ENCODE assay signal across 20 mouse cellular contexts in genomic region chr12:116567170-116567569, GRCm38 (mm10).
DNase-seq lines count a peak whose midpoint lies in the region; ATAC-seq and TF ChIP-seq lines count a peak whose summit lies in the region.
"Had no signal": no experiment of that assay in that cellular context is flagged by ENCODE, and none has a peak within 500 bp of the region (broad histone marks: within the 10 kb centered on the region; RNA-seq: fewer than 3 reads in every experiment).

No protein-coding gene starts in this region.

- no peaks in the 10 kb centered on the region for H3K27me3 ChIP-seq in kidney, postnatal 0 days (ENCODE audit: insufficient read depth, low read length)
- H3K27me3 ChIP-seq in kidney, embryonic 14.5 days (ENCODE audit: control insufficient read depth, insufficient read depth, low read length): no peaks in the 10 kb centered on the region
- no peaks in the 10 kb centered on the region for H3K27me3 ChIP-seq in lung, embryonic 15.5 days
- H3K27me3 ChIP-seq in CH12.LX (replicated peaks): no peaks in the 10 kb centered on the region
- H3K27me3 ChIP-seq in MEL (ENCODE audit: control insufficient read depth in 1 of 2, insufficient read depth in 2 of 2, low read length in 2 of 2): no peaks in the 10 kb centered on the region
- H3K27me3 ChIP-seq: embryonic facial prominence, embryonic 12.5 days; forebrain, embryonic 13.5 days; forebrain, embryonic 15.5 days had no signal

- no peaks in the 10 kb centered on the region for H3K9me3 ChIP-seq in kidney, postnatal 0 days (replicated peaks; ENCODE audit: low read length)
- no peaks in the 10 kb centered on the region for H3K9me3 ChIP-seq in kidney, embryonic 14.5 days (ENCODE audit: control insufficient read depth, low read length)
- H3K9me3 ChIP-seq in lung, embryonic 15.5 days: no peaks in the 10 kb centered on the region
- H3K9me3 ChIP-seq in CH12.LX (replicated peaks; ENCODE audit: low read length) (no peaks in the 10 kb centered on the region), MEL (replicated peaks; ENCODE audit: insufficient read depth, low read length) (no peaks in the 10 kb centered on the region)
- H3K9me3 ChIP-seq: embryonic facial prominence, embryonic 10.5 days; embryonic facial prominence, embryonic 12.5 days; forebrain, embryonic 13.5 days; forebrain, embryonic 15.5 days had no signal

- dilution Hi-C loops in CH12.LX (cut with MboI; ENCODE audit: extremely low pct_ligation_motif_present, extremely low pct_unique_long_range_greater_than_20kb, low sequenced_read_pairs): no loop called here

- no peak for TF ChIP-seq RAD21 in CH12.LX (IDR thresholded peaks at IDR 0.05; ENCODE audit: low read depth, low read length)
- no peak for TF ChIP-seq RAD21 in MEL (IDR thresholded peaks at IDR 0.05; ENCODE audit: low read depth, low read length)

- no peak overlapping the region for H3K4me2 ChIP-seq in kidney, postnatal 0 days (ENCODE audit: low read length)
- no peak overlapping the region for H3K4me2 ChIP-seq in kidney, embryonic 14.5 days (replicated peaks; ENCODE audit: low read depth, low read length)
- no peak overlapping the region for H3K4me2 ChIP-seq in lung, embryonic 15.5 days
- H3K4me2 ChIP-seq in CH12.LX (ENCODE audit: insufficient read depth, low read depth, poor library complexity, severe bottlenecking): no peak overlapping the region
- H3K4me2 ChIP-seq: embryonic facial prominence, embryonic 12.5 days; forebrain, embryonic 13.5 days; forebrain, embryonic 15.5 days had no signal

- H3K36me3 ChIP-seq in kidney, postnatal 0 days (ENCODE audit: insufficient read depth, low read length): no peaks in the 10 kb centered on the region
- no peaks in the 10 kb centered on the region for H3K36me3 ChIP-seq in kidney, embryonic 14.5 days (ENCODE audit: control insufficient read depth, insufficient read depth, low read length)
- H3K36me3 ChIP-seq in lung, embryonic 15.5 days: no peaks in the 10 kb centered on the region
- no peaks in the 10 kb centered on the region for H3K36me3 ChIP-seq in CH12.LX (replicated peaks in 1 of 2; ENCODE audit: control insufficient read depth in 1 of 2, insufficient read depth in 1 of 2, low read length in 1 of 2)
- H3K36me3 ChIP-seq in MEL (ENCODE audit: control insufficient read depth in 1 of 2, insufficient read depth in 2 of 2, low read length in 2 of 2): no peaks in the 10 kb centered on the region
- H3K36me3 ChIP-seq: embryonic facial prominence, embryonic 10.5 days; embryonic facial prominence, embryonic 12.5 days; forebrain, embryonic 15.5 days; G1E had no signal

- no peaks in the 10 kb centered on the region for H3K4me1 ChIP-seq in kidney, postnatal 0 days (replicated peaks; ENCODE audit: insufficient read depth, low read length)
- no peaks in the 10 kb centered on the region for H3K4me1 ChIP-seq in kidney, embryonic 14.5 days (ENCODE audit: control insufficient read depth, insufficient read depth, low read length)
- H3K4me1 ChIP-seq in lung, embryonic 15.5 days: no peaks in the 10 kb centered on the region
- H3K4me1 ChIP-seq in lung, adult 2 months (ENCODE audit: control insufficient read depth, insufficient read depth, low read length): no peaks in the 10 kb centered on the region
- H3K4me1 ChIP-seq in CH12.LX (ENCODE audit: control insufficient read depth in 1 of 2, insufficient read depth in 2 of 2): peaks cover 9 to 16% of the 10 kb centered on the region in 2 experiments; a peak in 3 of 4 replicates
- H3K4me1 ChIP-seq in MEL (ENCODE audit: control insufficient read depth in 1 of 2, insufficient read depth in 2 of 2, low read length in 2 of 2): no peaks in the 10 kb centered on the region
- H3K4me1 ChIP-seq: embryonic facial prominence, embryonic 10.5 days; embryonic facial prominence, embryonic 12.5 days; forebrain, embryonic 13.5 days; forebrain, embryonic 15.5 days had no signal

- 77% methylated on average over 2 of the region's 2 CpGs for WGBS in kidney, postnatal 0 days
- 81% methylated on average over 2 of the region's 2 CpGs for WGBS in kidney, embryonic 14.5 days
- WGBS in lung, embryonic 15.5 days: 76% methylated on average over 2 of the region's 2 CpGs
- WGBS in lung, adult 2 months: 73% methylated on average over 2 of the region's 2 CpGs

- H3K27ac ChIP-seq in kidney, postnatal 0 days: no peak overlapping the region
- H3K27ac ChIP-seq in kidney, embryonic 14.5 days (ENCODE audit: low read depth, low read length): no peak overlapping the region
- H3K27ac ChIP-seq in lung, embryonic 15.5 days: no peak overlapping the region
- H3K27ac ChIP-seq in CH12.LX (ENCODE audit: insufficient read depth, low read depth) (peak overlapping the region; percentile 2; the same call in 1 of the 2 replicates), MEL (ENCODE audit: control insufficient read depth, low read depth, low read length) (no peak overlapping the region)
- H3K27ac ChIP-seq: embryonic facial prominence, embryonic 10.5 days; embryonic facial prominence, embryonic 12.5 days; forebrain, embryonic 13.5 days; forebrain, embryonic 15.5 days had no signal

- ATAC-seq in kidney, postnatal 0 days (replicated peaks; ENCODE audit: low FRiP score, low read depth): 0 out of 2 replicates have a peak, but pooled peaks have one; percentile 21
- no peak for ATAC-seq in kidney, embryonic 14.5 days (ENCODE audit: low FRiP score, low TSS enrichment)
- ATAC-seq in lung, embryonic 15.5 days (ENCODE audit: borderline replicate concordance, extremely low read depth, low FRiP score, low TSS enrichment): peak; percentile 23; the same call in 1 of the 2 replicates
- ATAC-seq: forebrain, embryonic 13.5 days; forebrain, embryonic 15.5 days; forebrain, postnatal 0 days had no signal

- H3K9ac ChIP-seq in kidney, postnatal 0 days (ENCODE audit: low read depth, low read length): no peak overlapping the region
- no peak overlapping the region for H3K9ac ChIP-seq in kidney, embryonic 14.5 days (ENCODE audit: low read depth, low read length)
- H3K9ac ChIP-seq in lung, embryonic 15.5 days: no peak overlapping the region
- no peak overlapping the region for H3K9ac ChIP-seq in CH12.LX (ENCODE audit: insufficient read depth, low read depth)
- H3K9ac ChIP-seq in MEL (ENCODE audit: control insufficient read depth, low read depth, low read length, poor library complexity, severe bottlenecking): no peak overlapping the region
- H3K9ac ChIP-seq: embryonic facial prominence, embryonic 12.5 days; forebrain, embryonic 13.5 days; forebrain, embryonic 15.5 days; forebrain, postnatal 0 days had no signal

- DNase-seq in kidney, postnatal 0 days (ENCODE audit: low spot score): no peak
- DNase-seq in lung, adult 2 months: no peak
- no peak for DNase-seq in CH12.LX (ENCODE audit: extremely low read depth)
- DNase-seq in MEL (ENCODE audit: low read depth, low spot score): no peak
- DNase-seq in heart, adult 18-20 months: no peak
- DNase-seq: adrenal gland, adult 8-10 months; adrenal gland, postnatal 14 days; adrenal gland, postnatal 36 days; cerebellum, adult 11-12 months; cerebellum, adult 2 months; cerebellum, adult 9-10 months; cerebellum, postnatal 10 days; forebrain, postnatal 0 days had no signal

- H3K4me3 ChIP-seq in kidney, postnatal 0 days (replicated peaks; ENCODE audit: low read depth, low read length): no peak overlapping the region
- H3K4me3 ChIP-seq in kidney, embryonic 14.5 days (ENCODE audit: low read length): no peak overlapping the region
- H3K4me3 ChIP-seq in lung, embryonic 15.5 days: no peak overlapping the region
- H3K4me3 ChIP-seq in lung, adult 2 months (replicated peaks; ENCODE audit: extremely low read depth, low read depth, low read length): no peak overlapping the region
- H3K4me3 ChIP-seq in CH12.LX (replicated peaks in 1 of 3; ENCODE audit: low read depth in 2 of 3, low read length in 2 of 3, poor library complexity in 1 of 3) (peak overlapping the region in 1 of 3 experiments; percentile 27), MEL (ENCODE audit: control insufficient read depth in 1 of 2, insufficient read depth in 1 of 2, low read depth in 2 of 2, low read length in 2 of 2) (no peak overlapping the region)
- H3K4me3 ChIP-seq: embryonic facial prominence, embryonic 10.5 days; embryonic facial prominence, embryonic 12.5 days; forebrain, embryonic 13.5 days; forebrain, embryonic 15.5 days had no signal

- in situ Hi-C loops in CH12.LX (cut with MboI; ENCODE audit: low pct_ligation_motif_present, low pct_unique_long_range_greater_than_20kb, low sequenced_read_pairs): no loop called here

- no peak for TF ChIP-seq CTCF in kidney, postnatal 0 days (IDR thresholded peaks at IDR 0.05; ENCODE audit: low read depth)
- TF ChIP-seq CTCF in lung, adult 2 months (IDR thresholded peaks at IDR 0.05; ENCODE audit: insufficient read depth, low read length): no peak
- TF ChIP-seq CTCF in CH12.LX (conservative IDR thresholded peaks at IDR 0.05 in 1 of 2, IDR thresholded peaks at IDR 0.05 in 1 of 2; ENCODE audit: low read depth in 2 of 2, low read length in 2 of 2) (no peak), MEL (IDR thresholded peaks at IDR 0.05 in 2 of 3, conservative IDR thresholded peaks at IDR 0.05 in 1 of 3; ENCODE audit: control insufficient read depth in 1 of 3, insufficient read depth in 1 of 3, low read depth in 2 of 3, low read length in 3 of 3, poor library complexity in 1 of 3, severe bottlenecking in 1 of 3) (no peak)

- TF ChIP-seq EP300 in CH12.LX (IDR thresholded peaks at IDR 0.05; ENCODE audit: low read length) (no peak), MEL (IDR thresholded peaks at IDR 0.05; ENCODE audit: low read depth in 1 of 2, low read length in 2 of 2) (no peak)

- TF ChIP-seq POLR2A in lung, adult 2 months (IDR thresholded peaks at IDR 0.05; ENCODE audit: borderline replicate concordance, extremely low read depth, low read depth, low read length): no peak
- TF ChIP-seq POLR2A in CH12.LX (IDR thresholded peaks at IDR 0.05; ENCODE audit: low read depth, low read length) (no peak), MEL (IDR thresholded peaks at IDR 0.05; ENCODE audit: control insufficient read depth in 1 of 2, insufficient read depth in 1 of 2, low read depth in 1 of 2, low read length in 2 of 2, poor library complexity in 1 of 2) (no peak)

- H3K79me2 ChIP-seq in CH12.LX (replicated peaks; ENCODE audit: control insufficient read depth, extremely low read depth, insufficient read depth, poor library complexity, severe bottlenecking) (no peaks in the 10 kb centered on the region), MEL (ENCODE audit: control insufficient read depth, insufficient read depth, low read length, poor library complexity) (no peaks in the 10 kb centered on the region)

TF ChIP-seq in CH12.LX, 34 proteins besides CTCF, POLR2A, EP300 and RAD21 (continues in another document):
- no peak for TF ChIP-seq GABPA (IDR thresholded peaks at IDR 0.05; ENCODE audit: insufficient replicate concordance, low read depth, low read length)
- TF ChIP-seq BHLHE40 (IDR thresholded peaks at IDR 0.05; ENCODE audit: low read depth, low read length): no peak
- no peak for TF ChIP-seq MAZ (IDR thresholded peaks at IDR 0.05; ENCODE audit: low read depth, low read length)

TF ChIP-seq in MEL, 35 proteins besides CTCF, POLR2A, EP300 and RAD21 (continues in another document):
- TF ChIP-seq TAL1 (IDR thresholded peaks at IDR 0.05; ENCODE audit: low read length) (no peak), ZNF384 (IDR thresholded peaks at IDR 0.05; ENCODE audit: low read depth, low read length) (no peak), GABPA (IDR thresholded peaks at IDR 0.05; ENCODE audit: low read depth, low read length) (no peak), POLR2AphosphoS2 (IDR thresholded peaks at IDR 0.05; ENCODE audit: low read length) (no peak)
